Mouse (Mus musculus) adrenal gland, adult 18-20 months (tissue): Measurements from ENCODE around the gene Snx20. TPM values are rescaled to one million over a fixed set of nuclear protein-coding genes. Genes with fewer than 3 reads are reported as not detected.

Experiments
- DNase-seq, 2 experiments: peaks; one replicate each; pipeline ENCODE4 v3.0.0; 2021 to 2022; ENCODE audit warnings: low spot score in 2 of 2
- total RNA-seq, 2 experiments: library from RNA; stranded (reverse); gene quantifications; 1 replicate in 1 of 2; 2 replicates in 1 of 2; pipeline ENCODE4 v1.2.3; 2021

Snx20 gene
- total RNA-seq, 2 experiments from 2014 or later: 1.8 to 2.5 TPM

- DNase-seq: no peak
These were observed 26.9 kb downstream of the Snx20 start for GRCm38 (mm10) chr8:88609036-88609435.

GRCm38 (mm10) chr8:88605361-88606040 is 30.4 kb downstream of the Snx20 start:
- DNase-seq: no peak

DNA sequence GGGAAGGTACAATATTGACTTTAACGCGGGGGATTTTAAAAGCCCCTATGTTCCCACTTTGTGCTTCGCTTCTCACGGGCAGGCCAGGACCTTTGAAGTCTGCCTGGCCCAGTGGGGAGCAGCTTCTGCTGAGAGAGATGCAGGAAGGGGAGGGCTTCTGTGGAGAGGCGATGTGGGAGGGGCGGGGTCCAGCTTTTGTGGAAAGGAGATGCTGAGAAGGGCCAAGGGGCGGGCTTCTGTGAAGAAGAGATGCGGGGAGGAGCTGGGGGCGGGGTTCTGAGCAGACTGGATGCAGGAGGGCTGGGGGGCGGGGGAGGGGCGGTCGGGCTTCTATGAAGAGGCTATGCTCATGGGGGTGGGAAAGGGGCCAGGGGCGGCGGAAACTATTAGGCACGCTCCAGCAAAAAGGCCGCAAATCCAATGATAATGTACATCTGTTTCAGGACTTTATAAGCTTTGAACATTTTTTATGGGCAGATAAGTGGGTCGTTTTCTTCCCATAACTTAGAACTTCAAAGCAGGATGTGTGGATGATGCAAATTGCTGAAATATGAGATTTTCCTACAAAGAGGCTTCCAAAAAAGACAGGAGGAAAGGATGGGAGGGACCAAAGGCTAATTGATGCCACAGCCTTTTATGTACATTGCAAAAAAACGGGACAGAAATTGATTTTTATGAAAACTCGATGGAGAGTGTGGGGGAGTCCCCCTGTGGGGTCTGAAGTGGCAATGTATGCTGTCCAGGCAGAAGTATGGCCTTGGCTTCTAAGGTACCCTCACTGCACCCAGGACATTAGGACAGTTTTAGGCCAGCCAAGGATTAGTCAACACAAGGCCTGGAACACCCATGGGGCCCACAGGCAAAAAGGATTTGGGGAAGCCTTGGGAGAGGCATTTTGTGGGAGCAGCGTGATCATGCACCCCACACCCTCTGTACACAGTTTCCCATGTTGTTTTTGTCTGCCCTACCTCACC is 31.6 kb downstream of the Snx20 start:
- DNase-seq: no peak

- DNase-seq: no peak
These were observed 32.4 kb downstream of the Snx20 start for GRCm38 (mm10) chr8:88603446-88603989.

DNA sequence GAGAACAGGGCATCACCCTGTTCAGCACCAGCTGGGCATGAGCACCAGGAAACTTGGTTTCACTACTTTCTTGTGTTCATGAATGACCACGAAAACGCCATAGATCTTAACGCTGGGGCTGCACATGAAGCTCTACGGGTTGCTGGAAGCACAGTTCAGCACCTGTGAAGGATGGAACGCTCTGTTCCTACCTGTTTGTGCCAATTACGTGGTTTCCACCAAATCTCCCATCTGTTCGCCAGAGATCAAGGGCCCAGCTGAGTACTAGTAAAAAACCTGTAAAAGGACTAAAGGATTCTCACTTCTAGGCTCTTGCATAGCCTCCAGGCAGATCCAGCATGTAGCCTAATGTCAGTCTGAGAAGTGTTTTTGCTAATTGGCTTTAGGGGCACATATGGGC is 36.4 kb downstream of the Snx20 start:
- DNase-seq: no peak

DNA sequence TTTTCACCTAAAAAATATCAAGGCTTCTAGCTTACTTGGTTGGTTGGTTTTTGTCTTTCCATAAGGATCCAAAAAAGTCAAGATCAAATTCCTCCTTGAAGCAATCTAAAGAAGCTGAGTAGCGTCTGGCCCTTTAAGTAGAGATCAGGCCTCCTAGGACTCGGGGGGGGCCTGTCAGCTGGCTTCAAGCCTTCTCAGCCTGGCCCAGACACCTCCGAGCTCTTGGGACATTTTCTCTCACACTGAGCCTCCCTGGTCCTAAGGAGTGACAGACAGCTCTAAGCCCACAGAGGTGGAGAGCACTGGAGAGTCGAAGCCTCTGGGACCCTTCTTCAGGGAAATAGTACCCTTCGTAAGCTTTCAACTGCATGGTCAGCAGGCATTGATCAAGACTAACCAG is 37.4 kb downstream of the Snx20 start:
- DNase-seq: no peak

DNA sequence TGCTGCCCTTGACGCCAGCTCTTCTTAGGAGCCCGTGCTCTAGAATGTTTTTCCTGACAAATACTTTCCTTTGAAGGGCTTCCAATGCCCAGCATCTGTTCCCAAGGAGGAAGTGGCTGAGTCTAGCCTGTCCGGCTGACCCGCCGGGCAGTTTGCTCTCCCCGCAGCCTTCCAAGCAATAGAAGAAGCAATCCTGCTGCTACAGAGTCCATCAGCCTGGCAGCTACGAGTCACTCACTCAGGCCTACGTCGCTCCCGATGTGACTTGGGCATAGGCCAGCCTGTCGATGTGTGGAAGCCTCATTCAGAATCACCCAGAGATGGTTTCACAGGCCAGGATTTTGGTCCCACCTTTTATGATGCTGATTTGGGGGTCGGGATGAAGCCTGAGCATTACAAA is 39.9 kb downstream of the Snx20 start:
- no peak for DNase-seq

DNA sequence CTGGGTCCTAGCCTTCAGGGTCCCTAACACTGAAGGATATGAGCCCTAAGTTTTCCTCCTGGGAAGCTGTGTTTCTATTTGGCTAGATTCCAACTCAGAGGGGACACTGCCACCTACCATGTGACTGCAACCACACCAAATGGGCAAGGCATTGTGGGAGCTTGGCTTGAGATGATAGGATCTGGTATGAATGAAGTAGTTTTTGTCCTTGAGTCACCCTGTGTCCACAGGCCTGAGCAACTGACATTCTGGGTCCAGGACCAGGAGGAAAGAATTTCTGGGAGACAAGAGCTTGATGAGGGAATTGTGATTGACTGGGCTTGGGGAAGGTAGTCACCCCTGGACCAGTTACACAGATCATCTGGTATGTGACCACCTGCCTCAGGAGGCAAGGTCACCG is 42.0 kb downstream of the Snx20 start:
- DNase-seq: no peak

GRCm38 (mm10) chr8:88590226-88590625 is 45.7 kb downstream of the Snx20 start:
- no peak for DNase-seq

GRCm38 (mm10) chr8:88588205-88588889 is 47.6 kb downstream of the Snx20 start:
- DNase-seq: no peak

- no peak for DNase-seq
These were observed 52.1 kb downstream of the Snx20 start for GRCm38 (mm10) chr8:88583863-88584262.

DNA sequence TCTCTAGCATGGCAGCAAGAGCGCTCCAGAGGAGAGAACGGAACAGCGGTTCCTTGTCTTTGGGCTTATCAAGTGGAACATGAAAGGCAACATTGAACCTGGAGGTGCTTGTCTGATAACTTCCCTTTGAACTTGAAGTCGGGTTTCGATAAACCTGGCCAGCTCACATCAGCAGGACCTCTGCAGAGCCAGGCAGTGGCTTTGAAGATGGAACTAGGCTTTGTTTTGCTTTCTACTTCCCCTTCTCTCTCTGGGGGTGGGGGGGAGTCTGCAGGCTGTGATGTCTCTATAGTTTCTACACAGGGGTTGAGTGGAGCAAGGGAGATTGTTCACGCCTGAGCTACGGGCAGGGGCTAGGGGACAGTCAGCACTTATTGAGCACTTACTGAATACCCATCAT is 55.1 kb downstream of the Snx20 start:
- DNase-seq: no peak

DNA sequence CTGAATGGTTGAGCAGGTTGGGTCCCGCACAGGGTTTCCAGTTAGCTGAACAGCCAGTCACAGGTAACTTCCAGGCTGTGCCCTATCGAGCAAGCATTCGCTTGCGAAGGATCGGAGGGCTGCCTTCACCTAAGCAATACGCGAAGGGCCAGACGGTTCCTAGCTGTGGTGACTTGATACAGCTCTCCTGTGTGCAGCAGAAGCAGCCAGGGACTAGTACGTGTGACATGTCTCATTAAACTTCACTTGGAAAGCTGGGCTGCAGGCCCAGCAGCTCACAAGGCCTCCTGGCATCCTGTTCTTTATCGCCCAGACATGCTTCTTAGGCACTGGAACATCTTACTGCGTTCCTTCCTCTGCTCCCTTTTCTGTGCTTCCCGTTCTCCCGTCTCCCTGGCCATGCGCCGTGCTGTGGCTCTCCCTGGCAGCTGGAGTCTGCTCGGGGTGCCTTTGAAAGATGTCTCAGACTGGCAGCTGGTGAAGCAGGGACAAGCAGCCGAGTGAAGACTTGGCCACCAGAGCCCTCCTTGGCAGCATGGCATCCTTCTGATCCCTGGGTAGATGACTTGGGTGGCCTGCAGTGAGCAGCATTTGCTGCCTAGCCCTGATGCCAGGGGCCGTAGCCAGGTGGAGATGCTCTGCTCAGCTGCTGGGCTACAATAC is 56.1 kb downstream of the Snx20 start:
- no peak for DNase-seq

GRCm38 (mm10) chr8:88579246-88579645 is 56.7 kb downstream of the Snx20 start:
- DNase-seq: no peak

- no peak for DNase-seq
These were observed 57.3 kb downstream of the Snx20 start for GRCm38 (mm10) chr8:88578413-88579175.

DNA sequence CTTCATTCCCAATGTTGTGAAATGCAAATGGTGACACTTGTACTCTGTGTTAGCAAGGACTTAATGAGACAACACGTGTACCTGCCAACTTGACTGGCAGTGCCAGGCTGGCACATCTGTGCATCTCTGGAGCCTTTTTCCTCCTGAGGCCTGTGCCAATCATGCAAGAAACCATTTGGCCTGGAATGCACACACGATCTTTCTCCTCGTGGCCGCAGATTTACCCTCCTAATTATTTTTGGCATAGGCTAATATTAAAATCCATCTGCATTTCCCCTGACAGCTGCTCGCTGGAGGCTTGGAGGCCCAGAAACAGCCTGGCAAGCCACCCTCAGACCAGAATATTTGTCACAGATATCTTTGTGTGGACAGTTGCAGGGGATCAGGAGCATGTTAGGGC is 58.3 kb downstream of the Snx20 start:
- no peak for DNase-seq
